Mouse (Mus musculus) frontal cortex, postnatal 14 days (tissue): ENCODE results near the gene Nanp.

Experiments
- DNase-seq, 2 experiments: peaks; one replicate each; pipeline ENCODE4 v3.0.0; 2022; ENCODE audit warnings: low spot score in 2 of 2

The Nanp gene

DNA sequence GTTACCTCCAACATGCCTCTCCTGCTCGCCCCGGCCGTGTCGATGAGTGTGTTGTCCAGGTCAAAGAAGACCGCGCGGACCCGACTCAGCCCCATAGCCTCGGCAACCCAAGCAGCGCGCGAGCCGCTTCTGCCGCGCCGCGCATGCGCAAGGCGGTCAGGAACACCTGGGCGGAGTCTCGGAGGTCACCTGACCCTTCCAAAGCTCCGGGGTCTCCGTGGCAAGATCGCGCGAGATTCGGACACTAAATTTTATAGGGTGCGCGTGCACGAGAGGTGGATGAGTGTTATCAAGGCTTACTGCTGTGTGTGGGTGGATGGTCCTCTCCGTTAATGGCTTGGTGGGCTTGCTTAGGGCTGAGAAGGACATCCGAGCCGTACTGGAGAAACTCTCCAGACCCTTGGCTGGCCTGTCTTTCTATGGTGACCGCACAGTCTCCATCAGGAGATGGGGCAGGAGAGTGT, at the start of gene Nanp, which contains the start of gene Ninl:
Gene Nanp, minus strand, starts transcription at position 167 of the 464 bp plus-strand sequence.
Gene Ninl, minus strand, starts transcription at position 151 of the 464 bp plus-strand sequence.
- DNase-seq, result peak; percentile 90

DNA sequence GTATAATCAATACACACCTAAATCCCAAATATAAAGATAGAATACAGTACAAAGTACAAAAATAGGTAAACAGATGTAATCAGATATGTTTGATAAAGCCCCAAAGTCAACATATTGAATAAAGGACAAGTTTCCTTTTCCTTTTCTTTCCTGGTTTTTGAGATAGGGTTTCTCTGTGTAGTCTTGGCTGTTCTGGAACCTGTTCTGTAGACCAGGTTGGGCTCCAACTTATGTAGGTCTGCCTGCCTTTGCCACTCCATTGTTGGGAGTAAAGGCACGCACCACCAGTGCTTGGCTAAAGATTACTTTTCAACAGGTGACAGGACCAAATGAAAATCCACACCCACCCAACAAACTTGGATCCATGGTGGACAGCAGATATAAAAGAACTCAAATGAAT, 17.4 kb upstream of the Nanp start:
- no peak for DNase-seq

- DNase-seq, result no peak
Measured at GRCm38 (mm10) chr2:151040411-151040810, 1.2 kb upstream of the Nanp start.

GRCm38 (mm10) chr2:151039726-151040125, 528 bp upstream of the Nanp start:
- no peak for DNase-seq

- no peak for DNase-seq
Measured at GRCm38 (mm10) chr2:151038811-151039222, 381 bp downstream of the Nanp start.

DNA sequence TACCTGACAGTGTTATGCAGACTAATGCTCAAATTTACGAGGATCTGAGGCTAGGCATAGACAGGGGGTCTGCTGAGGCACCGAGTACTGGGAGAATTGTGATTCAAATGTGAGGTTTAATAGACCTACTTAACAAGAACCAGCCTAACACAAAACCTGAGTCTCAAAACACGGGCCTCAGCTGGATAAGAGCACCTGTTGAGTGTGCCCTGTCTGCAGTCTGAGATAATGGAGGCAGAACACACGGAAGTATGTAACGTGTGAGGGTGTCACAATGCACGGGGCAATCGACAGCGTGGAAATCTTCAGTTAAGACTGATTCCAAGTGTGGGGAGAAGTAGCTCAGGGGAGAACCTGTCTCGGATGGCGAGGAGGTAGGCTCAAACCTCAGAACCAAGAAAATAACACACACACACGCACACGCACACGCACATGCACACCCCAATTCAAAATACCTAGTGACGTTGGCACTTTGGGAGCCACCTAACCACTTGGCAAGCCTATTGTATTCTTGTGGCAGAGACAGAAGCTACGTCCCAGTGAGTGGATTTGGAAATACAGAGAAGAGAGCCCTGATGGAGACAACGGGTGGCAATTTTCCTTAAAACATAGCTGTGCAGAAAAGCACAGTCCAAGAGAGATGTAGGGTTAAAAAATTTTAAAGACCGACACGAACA, 1.2 kb downstream of the Nanp start:
- DNase-seq, result no peak

- DNase-seq, result no peak
Measured at GRCm38 (mm10) chr2:151037292-151037691, 1.9 kb downstream of the Nanp start.

GRCm38 (mm10) chr2:151036721-151037120, 2.5 kb downstream of the Nanp start:
- no peak for DNase-seq

DNA sequence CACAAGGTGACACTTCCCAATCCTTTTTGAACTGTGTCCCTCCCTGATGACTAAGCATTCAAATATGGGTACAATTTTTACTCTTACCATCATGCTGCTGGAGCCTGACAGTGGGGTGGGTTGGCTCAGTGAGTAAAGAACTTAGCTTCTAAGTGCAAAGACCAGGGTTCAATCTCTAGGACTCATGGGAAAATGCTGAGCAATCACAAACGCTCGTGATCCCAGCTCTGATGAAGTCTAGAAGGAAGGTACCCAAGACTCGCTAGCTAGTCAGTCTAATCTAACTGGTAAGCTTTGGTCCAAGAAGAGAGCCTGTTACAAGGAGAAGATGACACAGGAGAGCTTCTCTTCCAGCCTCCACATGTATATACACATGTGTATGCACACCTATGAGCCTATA, 4.8 kb downstream of the Nanp start:
- no peak for DNase-seq

DNA sequence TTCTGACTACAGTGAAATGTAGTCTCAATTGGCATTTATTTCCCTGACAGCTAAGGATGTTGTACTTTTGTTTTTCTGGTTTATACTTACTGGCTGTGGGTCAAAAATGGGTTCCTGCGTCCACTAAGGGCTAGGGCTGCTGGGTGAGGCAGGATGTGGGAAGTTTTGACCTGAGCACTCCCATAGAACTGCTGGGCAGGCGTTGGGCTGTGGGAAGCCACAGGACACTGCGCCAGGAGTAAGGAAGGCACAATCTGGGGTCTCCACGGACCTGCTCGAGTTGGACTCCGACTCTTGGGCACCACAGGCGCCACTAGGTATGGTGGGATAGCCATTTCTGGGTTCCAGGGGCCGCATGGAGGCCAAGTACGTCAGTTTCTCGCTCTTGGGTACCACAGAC, 18.0 kb downstream of the Nanp start:
- no peak for DNase-seq

DNA sequence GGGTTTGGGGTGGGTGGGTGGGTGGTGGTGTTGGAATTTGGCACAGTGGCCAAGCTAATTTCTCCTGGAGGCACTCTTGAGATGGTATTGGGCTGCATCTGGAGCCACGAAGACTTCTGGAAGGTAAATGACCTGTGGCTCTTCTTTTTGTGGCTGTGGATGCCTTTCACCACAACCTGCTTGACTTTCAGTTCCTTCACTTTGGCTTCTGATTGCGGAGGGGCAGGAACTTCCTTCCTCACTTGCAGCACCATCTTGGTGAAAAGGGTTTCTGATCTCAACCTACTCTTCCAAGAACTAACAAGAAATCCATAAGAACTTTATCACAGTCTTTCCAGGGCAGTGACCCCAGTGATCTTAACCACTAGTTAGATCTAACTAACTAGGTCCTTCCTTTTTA, 23.9 kb downstream of the Nanp start:
- no peak for DNase-seq

DNA sequence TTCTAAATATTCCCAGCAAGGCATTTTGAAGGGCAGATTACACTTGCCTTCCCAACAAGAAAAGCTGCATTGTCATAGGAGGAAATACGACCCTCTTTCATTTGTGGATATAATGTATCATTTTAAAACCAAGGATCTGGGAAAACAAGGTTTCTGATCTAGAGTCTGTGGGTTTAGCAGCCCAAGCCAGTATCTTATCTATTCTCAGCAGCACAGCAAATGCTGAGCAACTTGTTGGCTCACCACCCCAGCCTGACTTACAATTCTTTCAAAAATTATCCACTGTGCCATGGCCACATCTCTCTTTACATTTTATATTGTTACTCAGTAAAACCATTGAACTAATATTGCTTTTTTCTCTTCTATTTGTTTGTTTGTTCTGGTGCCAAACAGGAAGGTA, 27.9 kb downstream of the Nanp start:
- no peak for DNase-seq

DNA sequence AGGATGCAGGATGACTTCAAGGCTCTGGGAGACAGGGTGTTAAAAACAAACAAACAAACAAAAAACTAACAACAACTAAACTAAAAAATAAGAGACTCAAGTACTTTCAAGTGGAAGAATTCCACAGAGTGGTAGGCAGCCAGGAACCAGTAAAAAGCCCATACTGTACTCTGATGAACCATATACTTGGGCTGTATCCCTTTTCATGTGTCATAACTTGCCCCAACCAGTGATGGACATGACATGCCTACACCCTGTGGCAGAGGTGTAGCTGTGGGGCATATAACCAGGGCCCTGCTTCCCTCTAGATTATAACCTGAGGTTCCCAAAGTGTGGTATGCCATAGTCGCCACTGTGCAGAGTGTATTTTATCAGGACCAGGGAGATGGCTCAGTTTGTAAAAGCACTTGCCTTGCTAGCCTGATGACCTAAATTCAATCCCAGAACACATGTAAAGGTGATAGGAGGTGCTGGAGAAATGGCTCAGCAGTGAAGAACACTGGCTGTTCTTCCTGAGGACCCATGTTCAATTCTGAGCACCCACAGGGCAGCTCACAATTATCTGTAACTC, 29.6 kb downstream of the Nanp start:
- no peak for DNase-seq

- DNase-seq, result peak; percentile 57 to 67
Measured at GRCm38 (mm10) chr2:151008939-151009509, 30.2 kb downstream of the Nanp start.

- no peak for DNase-seq
Measured at GRCm38 (mm10) chr2:151008517-151008932, 30.7 kb downstream of the Nanp start.

DNA sequence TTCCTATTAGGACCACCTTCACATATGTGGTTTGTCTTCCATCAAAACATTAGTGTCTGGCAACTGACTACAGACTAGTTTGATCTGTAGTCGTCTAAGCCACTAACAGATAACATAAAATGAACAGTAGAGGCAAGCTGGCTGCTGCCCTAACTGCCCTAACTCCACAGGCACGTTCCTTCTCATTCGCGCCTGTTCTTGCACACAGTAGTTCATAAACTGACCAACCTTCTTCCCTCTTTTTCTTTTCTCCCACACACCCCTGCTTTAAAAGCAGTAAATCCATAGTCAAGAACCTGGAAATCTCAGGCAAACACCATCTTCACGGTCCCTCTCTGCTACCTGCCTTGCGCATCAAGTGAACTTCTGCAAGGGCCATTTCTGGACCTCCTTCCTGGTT, 31.2 kb downstream of the Nanp start:
- DNase-seq, result no peak

DNA sequence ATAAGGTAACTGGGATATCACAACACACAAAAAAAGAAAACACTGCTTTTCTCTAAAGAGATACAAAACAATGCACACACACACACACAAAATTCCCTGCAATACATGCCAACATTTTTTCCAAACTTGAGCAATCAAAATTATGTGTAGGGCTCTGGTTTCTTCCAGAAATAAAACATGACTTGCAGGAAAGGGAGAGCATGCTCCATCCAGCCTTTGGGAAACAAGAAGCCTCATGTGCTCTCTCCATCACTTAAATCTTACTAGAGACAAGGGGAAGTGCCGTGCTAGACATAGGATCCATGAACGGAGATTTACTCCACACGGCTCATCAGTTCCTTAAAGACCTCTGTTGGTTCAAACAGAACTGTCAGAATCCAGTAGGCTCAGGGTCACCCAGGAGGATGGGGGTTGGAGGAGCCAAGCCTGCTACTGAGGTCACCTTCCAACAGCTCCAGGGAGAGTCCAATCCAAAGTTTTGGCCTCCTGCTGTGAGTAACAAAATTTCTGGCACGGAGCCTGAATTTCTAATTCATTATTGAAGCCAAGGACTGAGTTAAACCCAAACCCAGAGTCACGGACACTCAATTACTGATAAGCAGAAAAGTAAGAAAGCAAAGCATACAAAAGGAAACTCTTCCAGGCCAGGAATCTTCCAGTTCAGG, 32.8 kb downstream of the Nanp start:
- DNase-seq, result no peak

DNA sequence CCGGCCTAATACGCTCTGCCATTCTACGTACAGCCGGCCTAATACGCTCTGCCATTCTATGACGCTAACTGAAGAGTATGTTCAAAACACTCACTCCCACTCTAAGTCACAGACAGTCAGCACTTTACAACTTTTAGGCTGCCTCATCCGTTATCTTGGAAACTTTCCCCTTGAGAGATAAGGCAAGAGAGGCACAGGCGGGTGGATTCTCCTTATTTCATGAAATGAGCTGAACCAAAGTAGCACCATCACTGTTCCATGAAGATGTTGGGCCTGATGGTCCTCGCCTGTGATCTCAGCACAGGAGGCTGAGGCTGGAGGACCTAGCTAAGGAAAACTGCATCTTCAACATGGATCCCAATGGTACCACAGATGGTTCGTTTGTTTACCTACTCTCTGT, 34.8 kb downstream of the Nanp start:
- no peak for DNase-seq

DNA sequence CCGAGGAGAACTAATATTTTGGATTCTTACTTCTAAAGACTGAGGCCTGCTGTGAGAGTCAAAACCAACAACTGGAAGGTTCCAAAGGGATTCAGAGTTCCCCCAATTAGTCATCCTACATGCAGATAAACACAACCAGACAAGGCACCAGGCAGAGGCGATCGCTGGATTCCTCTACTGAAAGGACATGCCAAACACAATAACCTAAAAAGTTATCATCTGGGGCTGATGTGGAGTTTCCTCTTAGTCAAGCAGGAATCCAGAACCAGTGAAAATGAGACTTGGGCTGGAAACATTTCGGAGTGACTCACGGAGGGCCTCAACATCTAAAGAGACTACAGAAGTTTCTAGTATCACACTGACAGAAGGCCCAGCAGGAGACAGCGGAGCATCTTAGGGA, 35.4 kb downstream of the Nanp start:
- DNase-seq, result no peak

DNA sequence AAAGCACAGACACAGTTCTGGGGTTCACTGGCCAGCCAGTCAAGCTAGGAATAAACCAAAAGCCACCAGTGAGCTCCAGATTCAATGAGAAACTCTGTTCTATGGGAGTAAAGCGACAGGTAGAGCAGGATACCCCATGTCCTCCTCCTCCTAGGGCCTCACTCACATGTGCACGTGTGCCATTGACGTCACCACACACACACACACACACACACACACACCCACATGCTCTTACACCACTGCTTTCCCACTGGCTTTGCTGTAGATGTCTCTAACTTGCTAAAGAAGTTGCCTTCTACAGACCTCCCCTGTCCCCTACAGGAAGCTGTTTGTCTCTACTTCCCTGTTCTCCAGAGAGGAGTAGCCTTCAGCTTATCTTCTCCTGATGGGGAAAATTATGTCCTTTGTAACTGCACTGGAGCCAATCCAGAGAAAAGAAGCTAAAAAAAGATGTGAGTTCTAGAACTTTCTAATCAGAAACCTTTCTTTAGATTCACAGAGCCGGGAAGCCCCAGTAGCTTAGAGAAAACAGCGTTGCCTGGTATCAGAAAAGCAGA, 37.5 kb downstream of the Nanp start:
- DNase-seq, result no peak

DNA sequence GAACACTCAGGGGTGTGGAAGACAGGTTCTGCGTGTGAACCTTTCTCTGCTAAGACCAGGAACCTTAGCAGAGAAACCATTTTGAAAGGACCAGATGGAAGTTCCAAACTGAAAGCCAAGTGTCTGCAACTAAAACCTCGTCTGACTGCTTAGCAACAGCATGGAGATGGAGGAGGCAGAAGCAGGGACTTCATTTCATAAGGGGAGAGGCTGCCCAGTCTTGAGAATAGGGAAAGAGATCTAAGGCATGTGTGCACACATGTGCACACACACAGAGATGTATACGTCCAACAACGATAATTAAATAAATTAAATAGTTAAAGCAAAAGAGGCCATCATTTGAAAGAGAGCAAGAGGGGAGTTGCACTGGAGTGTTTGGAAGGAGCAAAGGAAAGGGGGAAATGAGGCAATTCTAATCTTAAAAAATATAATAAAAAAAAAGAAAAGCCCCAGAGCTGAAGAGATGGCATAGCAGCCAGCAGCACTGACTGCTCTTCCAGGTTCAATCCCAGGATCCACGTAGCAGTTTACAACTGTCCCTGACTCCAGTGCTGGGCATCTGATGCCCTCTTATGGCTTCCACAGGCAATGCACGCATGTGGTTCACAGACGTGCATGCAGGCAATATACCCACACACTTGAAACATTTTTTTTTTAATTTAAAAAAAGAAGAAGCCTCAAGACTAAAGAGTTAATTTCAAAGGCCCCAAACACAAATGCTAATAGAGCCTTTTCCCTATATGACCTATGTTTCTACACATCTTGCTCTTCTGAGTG, 38.6 kb downstream of the Nanp start:
- DNase-seq, result peak; percentile 38 to 42

GRCm38 (mm10) chr2:150999021-150999420, 40.2 kb downstream of the Nanp start:
- DNase-seq, result no peak
